Mouse (Mus musculus): ENCODE data around the gene Olfr1347.
"Not testable (repeated sequence)": the region's sequence is repeated elsewhere in the genome, so short reads cannot be mapped to it uniquely, and the experiment has no call there.

The Olfr1347 gene

GRCm38 (mm10) chr7:6499655-6500054 is at the start of gene Olfr1347:
Olfr1347 (minus strand) TSS chr7:6499755.
- no peak for DNase-seq

DNA sequence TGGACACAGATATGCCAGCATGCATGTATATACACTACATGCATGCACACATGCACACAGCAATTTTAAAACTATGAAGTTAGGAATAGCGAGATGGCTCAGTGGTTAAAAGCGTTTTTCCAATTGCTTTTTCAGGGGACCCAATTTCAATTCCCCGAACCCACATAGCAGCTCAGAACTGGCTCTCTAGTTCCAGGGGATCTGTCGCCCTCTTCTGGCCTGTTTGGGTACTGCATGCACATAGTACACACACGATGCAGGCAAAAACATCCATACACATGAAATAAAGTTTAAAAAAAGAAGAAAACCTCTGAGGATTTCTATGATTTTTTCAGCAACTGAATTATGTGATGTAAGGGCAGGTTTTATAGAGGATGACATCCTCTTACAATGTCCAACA is 26.6 kb upstream of the Olfr1347 start:
- DNase-seq = no peak

- no peak for DNase-seq
These were observed 25.4 kb upstream of the Olfr1347 start for GRCm38 (mm10) chr7:6525001-6525400.

- DNase-seq = no peak
These were observed 23.3 kb upstream of the Olfr1347 start, which contains the start of gene Olfr1349 for GRCm38 (mm10) chr7:6522850-6523249. Olfr1349 (minus strand) TSS chr7:6522950.

DNA sequence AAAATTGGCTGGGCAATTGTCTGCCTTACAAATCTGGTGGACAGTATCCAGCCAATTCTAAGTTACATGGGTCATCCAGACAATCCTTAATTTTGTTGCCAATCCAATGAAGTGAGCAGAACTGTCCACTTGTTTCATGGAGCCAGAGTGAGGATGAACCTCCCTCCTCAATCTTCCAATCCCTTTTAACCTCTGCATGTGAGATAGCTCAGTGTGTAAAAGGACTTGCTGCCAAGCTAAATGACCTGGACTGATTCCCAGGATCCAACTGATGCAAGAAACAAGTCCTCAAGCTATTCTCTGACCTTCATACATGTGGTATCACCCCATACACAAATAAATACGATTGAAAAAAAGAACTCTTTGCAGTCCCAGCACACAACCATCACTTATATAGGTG is 22.1 kb upstream of the Olfr1347 start:
- DNase-seq = no peak

DNA sequence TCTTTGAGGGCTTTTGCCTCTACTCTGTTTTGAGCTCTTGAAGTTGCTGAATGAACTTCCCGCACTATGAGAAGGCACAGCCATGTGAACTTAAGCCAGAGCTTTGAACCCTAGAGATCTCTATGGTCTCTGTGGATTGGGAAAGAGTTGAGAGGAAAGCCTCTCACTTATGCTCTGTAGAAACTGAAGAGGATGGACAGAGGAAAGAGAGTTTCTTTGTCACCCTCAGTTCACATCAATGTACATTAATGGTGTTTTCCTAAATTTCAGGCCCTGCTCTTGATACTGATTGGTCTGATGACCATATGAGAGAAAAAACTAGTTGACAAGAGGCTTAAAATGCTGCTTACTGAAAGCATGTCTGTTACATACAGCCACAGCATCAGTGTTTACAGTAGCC is 9.1 kb upstream of the Olfr1347 start, which contains the start of gene Olfr1348:
Olfr1348 (minus strand) TSS at position 101 of the 400 bp plus-strand sequence.
- DNase-seq = no peak

GRCm38 (mm10) chr7:6486841-6487240 is 12.7 kb downstream of the Olfr1347 start, which contains the start of gene Olfr5:
Olfr5 (minus strand) TSS chr7:6486941.
- no peak for DNase-seq

- not testable (repeated sequence) for DNase-seq
These were observed 21.9 kb downstream of the Olfr1347 start for GRCm38 (mm10) chr7:6477633-6478032.

GRCm38 (mm10) chr7:6466951-6467350 is 32.6 kb downstream of the Olfr1347 start, which contains the start of gene Olfr1346:
Olfr1346 (plus strand) TSS chr7:6467101.
- no peak for DNase-seq

- no peak for DNase-seq
These were observed 43.2 kb downstream of the Olfr1347 start for GRCm38 (mm10) chr7:6456399-6456798.

GRCm38 (mm10) chr7:6455868-6456267 is 43.7 kb downstream of the Olfr1347 start, which contains the start of gene Olfr1336:
Olfr1336 (plus strand) TSS chr7:6456168.
- DNase-seq = no peak

- no peak for DNase-seq
These were observed 51.8 kb downstream of the Olfr1347 start for GRCm38 (mm10) chr7:6447771-6448170.

GRCm38 (mm10) chr7:6441173-6441572 is 58.4 kb downstream of the Olfr1347 start:
- DNase-seq = no peak

DNA sequence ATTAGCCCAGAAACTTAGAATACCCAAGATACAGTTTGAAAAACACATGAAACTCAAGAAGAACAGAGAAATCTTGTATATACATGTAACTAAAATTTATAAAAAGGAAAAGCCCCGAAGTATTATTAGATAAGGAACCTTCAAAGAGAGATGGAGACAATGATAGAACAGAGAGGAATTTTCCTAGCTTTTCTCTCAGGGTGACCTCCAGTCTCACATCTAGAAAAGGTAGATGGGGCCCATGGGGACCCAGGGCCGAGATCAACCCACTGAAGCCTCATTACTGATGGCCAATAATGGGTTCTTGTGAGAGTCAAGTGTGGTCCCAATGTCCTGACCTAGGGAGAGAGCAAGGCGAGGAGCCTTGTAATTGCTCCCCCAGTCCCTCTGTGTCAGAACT is 61.2 kb downstream of the Olfr1347 start, which contains the start of gene Olfr1344:
Olfr1344 (plus strand) TSS at position 301 of the 400 bp plus-strand sequence.
- no peak for DNase-seq

Measured in right cerebral cortex, adult 18-20 months (tissue).